Mouse (Mus musculus) B cell, adult 2 months (primary cell): ENCODE results near the gene Arcn1.
"Not testable (repeated sequence)": the region's sequence is repeated elsewhere in the genome, so short reads cannot be mapped to it uniquely, and the experiment has no call there.

Experiments
- DNase-seq, 2 experiments: peaks; one replicate each; pipeline ENCODE4 v3.0.0; 2022

Arcn1 gene

DNA sequence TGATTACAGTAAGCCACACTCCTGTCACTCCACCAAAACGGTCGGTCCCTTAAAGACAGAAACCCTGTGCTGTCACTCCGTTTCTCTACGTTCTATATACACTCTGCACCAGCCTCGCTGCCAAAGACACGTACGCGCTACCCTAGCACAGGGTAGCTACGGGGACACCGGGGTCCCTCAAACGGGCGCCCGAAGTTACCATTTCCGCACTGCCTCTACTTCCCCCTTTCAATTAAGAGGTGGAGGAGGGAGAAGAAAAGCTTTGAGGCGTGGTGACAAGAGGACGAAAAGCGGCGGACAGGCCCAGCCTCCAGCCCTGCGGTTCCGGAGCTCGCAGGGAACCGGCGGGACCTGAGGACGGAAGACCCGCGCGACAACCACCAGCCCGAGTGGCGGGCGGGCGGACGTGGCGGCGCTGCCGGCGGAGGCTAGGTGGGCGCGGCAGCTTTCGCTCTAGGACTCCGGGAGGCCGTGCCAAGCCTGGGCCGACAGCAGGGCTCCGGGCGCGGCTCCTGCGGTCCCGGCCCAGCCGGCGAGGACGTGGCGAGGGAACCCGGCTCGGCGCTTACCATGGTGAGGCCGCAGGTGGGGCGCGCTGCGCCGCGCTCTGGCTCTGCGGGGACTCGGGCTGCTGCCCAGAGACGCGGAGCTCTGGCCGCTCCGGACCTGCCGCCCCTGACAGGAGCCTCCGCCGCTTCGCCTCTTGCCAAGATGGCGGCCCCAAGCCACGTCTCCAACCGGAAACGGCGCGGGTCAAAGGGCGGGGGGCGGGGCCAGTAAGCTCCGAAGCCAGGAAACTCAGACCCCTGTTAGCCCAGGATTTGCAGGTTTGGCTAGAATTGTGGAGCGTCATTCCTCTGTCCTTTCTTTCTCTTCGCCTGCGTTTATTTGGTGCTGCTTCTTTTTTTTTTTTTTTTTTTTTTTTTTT lies at the start of gene Arcn1, which contains the start of gene Ift46:
TSS of gene Arcn1 (minus strand) at position 745 of the 928 bp plus-strand sequence.
TSS of gene Ift46 (plus strand) at position 808 of the 928 bp plus-strand sequence.
- peak; percentile 82 to 83 for DNase-seq

DNA sequence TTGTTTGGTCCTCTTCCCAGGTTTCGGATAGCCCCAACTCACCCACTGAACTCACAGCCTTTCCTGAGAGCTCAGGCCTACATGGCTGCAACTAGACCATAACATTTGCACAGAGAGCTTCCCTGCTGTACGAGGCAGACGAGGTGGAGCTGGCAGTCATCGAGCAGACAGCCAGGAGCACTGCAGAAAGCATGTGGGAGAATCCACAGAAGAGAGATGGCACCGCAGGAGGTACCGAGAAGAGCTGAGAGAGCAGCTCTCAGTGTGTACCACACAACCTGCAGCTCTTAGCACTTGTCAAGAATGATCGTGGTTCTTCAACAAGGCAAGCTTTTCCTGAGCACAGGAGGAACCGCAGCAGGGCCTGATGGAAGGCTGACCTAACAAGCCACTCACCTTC lies 46.5 kb upstream of the Arcn1 start:
- DNase-seq, result no peak

DNA sequence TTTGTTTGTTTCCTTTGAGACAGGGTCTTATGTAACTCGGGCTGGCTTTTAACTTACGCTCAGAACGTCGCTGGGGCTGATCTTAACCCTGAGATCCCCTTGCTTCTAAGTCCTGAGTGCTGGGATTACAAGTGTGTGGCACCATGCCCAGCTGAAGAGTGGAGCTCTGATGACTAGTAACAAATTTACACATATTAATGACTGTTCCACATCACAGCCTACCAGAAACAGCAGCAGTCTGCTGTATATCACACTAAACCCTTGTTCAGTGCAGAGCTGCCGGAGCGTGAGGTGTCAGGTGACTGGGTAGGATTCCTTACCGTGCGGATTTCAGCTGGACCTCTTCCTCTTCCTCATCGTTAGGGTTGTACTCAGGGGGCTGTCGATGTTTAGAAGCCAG lies 42.7 kb upstream of the Arcn1 start:
- no peak for DNase-seq

DNA sequence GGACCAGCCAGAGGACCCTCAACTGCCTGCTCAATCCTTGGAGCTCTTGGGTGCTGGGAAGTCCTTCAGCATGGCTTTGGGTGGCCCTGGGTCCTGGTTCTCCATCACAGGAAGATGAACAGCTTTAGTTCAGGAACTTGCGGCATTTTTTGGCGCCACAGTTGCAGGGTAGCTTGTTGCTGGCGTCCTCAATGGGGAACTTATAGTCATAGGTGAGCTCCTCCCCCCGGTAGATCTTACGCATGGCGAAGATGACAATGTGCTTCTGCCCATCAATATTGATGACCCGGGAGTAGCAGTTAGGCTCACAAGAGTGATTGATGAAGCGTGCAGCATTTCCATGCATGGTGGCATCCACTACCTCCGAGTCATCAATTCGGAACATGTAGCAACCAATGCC lies 40.1 kb upstream of the Arcn1 start:
- DNase-seq, result no peak

DNA sequence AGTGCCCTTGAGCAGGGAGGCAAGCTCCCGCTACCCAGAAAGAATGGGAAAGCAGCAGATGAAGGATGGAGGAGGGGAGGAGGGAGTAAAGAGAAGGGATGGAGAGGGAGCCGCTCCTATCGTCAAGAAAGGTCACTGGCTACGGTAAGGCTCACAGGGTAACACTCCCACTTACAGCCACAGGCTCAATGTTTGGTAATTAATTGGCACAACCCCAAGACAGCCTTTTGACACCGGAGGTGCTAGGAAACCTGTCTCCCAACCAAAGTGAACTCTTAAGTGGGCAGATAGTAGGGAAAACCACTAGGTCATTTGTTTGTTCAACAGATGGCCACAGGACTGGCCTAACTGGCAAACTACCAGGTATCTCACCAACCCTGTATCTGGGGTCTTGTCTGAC lies 39.5 kb upstream of the Arcn1 start:
- no peak for DNase-seq

DNA sequence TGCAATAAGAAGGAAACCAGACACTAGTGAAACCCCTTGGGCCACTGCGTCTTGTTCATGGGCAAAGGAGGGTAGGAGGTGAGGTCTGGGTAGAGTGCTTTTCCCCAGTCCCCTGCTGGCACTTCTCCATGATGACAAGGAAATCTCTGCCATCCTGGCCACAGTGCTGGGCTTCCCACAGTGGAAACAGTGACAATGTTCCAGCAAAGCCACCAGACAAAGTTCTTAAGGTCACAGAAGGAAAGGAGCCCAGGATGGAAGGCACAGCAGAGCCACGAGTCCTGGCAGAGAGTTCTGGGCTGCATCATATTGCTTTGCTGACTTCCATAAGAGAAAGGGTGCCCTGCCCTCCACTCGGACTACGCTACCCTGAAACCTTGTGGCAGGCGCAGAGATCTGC lies 37.9 kb upstream of the Arcn1 start:
- no peak for DNase-seq

DNA sequence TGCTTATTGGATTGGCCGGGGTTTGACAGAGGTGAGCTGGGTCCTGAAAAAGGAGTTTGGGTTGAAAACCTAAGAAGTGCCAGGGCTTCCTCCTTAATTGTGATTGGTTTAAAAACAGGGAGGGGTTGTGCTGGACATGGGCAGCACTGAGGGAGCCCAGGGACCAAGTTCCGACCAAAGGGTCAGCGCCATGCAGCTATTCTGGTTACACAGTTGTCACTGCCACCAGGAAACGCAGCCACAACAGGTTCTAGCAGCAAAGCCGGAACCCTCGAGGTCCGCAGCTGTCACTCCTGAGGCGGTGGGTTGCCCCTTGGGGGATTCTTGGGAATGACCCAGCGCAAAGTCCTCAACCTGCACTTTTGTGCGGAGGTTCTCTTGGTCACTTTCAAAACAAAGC lies 37.0 kb upstream of the Arcn1 start:
- DNase-seq, result no peak

DNA sequence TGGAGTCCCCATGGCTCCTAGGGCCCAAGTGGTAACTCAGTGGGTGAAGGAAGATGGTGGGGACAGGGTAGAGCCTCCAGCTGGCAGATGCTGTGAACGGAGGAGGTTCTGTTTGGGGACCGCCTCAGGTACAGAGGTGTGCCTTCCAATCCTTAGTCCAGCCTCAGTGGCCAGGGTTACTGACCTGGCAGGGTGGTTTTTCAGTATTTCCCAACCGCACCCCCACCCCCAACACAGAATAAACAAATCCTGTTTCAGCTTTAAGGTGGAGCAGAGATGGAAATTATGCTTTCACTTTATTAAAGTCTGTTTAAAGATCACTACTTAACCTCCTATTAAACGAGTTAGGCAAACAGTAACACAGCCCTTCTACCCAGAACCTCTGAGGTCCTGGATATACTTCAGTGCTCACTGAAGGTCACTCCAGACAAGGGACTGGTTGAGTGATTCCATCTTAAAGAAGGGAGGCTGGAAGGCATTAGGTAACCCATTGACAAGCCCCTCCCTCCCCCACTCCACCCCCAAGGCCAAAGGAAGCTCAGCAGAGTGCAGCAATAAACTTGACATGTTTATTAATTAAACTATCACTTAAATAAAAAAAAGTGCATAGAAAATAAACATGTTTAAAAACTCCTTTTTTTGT lies 35.3 kb upstream of the Arcn1 start, which contains the start of gene Ttc36:
TSS of gene Ttc36 (minus strand) at position 265 of the 643 bp plus-strand sequence.
- DNase-seq, result no peak

DNA sequence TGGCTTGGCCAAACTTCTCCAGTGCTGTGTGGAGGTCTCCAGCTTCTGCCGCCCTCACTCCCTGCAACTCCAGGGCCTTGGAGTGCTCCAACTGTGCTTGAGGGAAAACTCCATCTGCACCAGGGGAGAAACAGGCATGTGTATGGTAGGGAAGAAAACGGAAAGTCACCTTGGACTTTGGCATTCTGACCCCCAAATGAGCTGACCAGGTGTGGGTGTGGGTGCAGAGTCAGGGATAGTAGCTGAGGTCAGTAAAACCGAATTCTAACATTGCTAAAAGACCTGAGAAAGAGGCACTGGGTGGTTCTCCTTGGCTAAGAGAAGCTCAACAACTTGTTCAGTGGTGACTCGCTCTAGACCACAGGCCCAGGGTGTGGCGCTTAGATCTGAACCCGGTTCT lies 34.0 kb upstream of the Arcn1 start:
- DNase-seq, result no peak

DNA sequence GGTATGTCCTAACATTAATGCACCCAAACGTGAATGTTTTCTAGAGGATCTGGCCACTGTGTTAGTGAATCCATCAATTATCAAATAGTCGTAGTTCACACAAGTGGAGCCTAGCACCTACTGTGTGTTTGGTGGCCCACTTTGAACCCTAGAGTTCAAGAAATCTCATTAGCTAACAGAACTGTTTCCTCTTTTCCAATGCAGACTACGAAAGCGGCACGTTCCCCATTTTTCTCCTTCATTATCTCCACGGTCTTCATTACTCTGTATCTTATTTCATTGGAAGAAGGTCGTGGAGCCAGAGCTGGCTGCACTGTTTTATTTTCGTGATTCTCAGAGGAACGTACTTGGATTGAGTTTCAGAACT lies 32.3 kb upstream of the Arcn1 start:
- no peak for DNase-seq

DNA sequence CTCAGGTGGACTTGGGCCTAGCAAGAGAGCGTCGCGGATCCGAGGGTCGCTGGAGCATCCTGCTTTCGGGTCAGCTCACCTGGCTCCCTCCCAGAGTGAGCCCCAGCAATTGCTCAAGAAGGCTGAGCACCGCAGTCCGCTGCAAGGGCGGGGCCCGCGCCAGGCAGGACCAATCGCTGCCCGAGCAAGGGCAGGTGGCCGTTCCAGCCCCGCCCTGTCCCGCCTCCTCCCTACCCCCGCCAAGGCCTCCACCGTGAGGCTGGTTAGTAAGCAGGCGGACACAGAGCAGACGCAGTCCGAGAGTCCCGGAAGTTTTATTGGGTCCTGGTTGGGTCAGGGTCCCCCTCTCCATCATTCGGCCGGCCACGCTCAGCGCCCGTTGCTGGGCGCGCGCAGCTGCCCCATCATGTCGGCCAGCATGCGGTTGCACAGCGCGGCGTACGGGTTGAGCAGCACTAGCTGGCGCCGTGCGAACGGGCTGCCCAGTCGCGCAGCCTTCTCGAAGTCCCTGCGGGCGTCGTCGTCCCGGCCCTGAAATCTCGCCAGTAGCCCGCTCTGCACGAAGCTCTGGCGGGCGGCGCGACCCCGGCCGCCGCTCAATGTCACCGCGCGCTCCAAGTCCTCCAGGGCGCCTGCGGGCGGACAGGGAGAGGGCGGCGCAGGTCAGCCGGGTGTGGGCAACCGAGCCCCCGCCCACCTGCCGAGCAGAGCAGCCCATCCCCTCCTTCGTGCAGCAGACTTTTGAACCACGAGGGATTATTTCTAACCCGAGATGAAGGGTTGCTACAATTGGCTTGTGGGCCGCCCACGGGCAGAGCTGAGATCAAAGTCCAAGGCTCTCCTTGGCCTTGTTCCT lies 31.7 kb upstream of the Arcn1 start, which contains the start of gene Tmem25:
TSS of gene Tmem25 (minus strand) at position 206 of the 856 bp plus-strand sequence.
- peak; percentile 74 to 76 for DNase-seq

DNA sequence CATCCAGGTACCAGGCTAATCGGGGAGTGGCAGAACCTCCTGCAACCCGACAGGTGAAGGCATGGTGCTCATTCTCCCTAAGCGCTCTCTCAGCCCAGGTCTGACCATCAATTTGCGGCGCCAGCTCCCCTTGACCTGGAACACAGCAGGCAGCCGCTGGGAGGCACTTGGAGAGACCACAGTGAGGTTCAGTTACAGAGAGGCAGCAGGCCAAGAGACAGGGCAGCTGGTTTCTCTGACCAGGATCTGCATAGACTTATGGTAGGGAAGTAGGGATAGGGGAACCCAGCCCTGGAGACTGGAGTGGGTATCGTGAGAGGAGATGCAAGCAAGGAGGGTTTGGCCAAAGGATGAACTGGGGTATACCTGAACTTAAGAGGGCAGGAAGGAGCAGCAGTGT lies 30.7 kb upstream of the Arcn1 start:
- DNase-seq, result no peak

DNA sequence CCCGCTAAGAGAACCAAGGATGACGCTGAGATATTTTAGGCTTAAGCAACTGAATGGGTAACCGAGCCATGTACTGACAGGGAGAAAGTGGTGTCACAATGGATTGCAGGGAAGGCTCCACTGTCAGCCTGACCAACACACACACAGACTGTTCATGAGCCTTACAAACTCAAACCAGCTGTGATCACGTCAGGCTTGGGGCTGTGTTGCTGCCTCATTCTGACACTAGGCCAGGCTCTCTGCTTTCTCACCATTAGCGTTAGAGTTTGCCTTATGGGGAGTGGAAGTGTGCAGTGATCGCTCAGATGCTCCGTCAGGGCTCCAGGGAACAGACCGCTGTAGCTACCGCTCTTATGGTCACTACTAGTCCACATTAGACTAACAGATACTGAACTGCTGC lies 25.2 kb upstream of the Arcn1 start:
- DNase-seq, result no peak

DNA sequence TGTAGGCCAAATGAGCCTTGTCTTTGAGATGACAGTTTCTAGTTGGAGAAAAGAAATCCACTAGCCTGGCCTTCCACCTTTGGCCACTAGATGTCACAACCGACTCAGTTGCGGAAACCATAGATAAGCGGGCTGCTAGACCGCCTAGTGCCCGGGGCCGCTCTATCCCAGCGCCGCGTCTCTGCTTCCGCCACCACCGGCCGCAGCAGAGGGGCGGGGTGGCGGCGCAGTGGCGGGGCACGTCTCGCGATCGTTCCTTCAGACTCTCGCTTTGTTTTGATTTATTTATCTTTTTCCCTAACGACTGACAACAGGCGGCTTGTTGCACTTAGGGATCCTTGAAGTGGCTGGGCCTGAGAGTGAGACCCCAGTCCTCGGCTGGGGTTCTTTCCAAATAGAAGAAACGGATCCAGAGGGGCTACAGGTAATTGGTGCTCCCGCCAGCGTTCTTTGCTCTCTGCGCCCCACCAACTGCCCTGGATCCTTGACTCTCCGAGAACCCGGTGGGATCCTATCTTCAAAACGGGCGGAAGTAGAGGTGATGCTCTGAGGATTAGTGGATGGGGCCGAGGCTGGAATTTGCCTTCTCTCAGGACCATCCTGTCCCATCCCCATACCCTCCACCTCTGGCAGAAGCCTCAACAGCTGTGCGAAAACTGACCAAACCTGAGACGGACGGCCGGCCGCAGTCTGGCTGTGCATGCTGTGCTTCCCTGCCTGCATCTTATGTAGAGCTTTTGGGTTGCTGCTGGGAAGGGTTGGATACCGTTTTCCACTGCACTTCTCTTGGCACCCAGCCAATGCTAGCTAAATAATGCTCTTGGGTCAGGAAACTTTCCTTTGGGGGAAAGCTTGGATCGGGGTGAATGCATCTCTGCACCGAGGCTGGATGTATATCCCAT lies 5.4 kb upstream of the Arcn1 start:
- peak; percentile 93 to 94 for DNase-seq

DNA sequence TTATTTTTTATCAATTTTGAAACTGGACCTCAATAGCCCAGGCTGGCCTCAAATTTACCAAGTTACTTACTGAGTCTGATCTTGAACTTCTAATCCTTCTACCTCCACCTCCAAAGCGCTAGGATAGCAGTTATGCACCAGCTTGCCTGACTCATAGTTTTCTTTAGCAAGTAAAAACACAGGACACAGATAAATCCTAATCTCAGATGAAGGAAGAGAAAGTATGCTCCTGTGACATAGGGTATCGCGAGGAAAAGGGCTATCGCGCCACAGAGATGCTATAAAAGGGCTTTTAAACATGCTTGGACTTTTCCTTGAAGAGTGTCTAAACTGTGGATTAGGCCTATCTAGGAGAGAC lies 4.7 kb upstream of the Arcn1 start:
- no peak for DNase-seq

DNA sequence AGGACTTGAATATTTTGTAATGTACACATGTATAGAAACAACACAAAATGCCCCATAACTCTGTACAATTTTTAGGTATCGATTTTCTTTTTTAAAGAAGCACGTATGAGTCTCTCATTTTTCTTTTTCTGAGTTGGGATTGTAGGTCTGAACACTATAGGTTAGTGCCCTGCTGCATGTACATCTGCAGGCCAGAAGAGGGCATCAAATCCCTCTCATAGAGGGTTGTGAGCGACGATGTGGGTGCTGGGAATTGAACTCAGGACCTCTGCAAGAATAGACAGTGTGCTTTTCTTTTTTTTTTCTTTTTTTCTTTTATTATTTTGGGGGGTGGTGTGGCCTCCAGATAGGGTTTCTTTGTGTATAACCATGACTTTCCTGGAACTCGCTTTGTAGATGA lies 3.7 kb upstream of the Arcn1 start:
- DNase-seq, result no peak

DNA sequence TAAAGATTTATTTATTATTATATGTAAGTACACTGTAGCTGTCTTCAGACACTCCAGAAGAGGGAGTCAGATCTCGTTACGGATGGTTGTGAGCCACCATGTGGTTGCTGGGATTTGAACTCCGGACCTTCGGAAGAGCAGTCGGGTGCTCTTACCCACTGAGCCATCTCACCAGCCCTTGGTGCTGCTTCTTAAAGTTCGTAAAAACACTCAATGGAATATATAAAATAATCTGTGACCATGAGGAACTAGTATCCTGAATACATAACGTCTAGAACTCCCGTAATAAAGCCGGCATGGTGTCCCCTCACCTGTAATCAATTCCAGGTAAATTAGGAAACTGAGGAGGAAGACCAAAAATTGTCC lies 367 bp upstream of the Arcn1 start:
- not testable (repeated sequence) for DNase-seq

DNA sequence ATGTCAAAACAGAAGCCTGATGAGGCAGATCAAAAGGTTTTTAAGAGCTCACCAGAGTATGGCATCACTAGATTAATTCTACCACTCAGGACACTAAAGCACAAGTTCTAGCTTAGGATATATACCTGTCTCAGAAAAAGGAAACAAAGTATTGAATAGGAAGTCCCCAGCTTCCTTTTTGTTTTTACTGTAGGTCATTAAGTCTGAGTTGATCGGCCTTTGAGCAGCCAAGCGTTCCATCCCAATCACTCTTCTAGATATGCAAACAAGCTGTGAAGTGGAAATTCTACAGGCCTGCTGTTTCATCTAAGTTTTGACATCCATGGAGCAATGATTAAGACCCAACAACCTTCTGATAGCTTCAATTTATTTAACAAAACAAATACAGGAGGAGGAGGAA lies 6.8 kb downstream of the Arcn1 start:
- no peak for DNase-seq

DNA sequence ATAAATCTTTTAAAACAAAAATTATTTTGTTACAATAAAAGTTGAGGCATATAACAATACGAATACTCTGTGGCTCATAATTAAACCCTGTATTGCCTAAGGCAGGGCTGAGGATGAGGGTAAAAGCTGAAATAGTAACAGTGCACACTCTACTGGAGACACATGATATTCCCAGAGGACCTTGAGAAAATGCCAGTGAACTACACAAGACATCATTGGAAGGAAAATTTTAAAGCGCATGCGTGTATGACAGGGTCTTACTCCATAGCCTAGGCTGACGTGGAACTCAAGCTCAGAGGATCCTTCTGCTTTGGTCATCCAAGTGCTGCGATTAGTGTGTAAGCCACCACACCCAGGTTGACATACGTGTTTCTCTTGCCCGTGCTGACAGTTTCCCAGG lies 19.2 kb downstream of the Arcn1 start:
- DNase-seq, result no peak

DNA sequence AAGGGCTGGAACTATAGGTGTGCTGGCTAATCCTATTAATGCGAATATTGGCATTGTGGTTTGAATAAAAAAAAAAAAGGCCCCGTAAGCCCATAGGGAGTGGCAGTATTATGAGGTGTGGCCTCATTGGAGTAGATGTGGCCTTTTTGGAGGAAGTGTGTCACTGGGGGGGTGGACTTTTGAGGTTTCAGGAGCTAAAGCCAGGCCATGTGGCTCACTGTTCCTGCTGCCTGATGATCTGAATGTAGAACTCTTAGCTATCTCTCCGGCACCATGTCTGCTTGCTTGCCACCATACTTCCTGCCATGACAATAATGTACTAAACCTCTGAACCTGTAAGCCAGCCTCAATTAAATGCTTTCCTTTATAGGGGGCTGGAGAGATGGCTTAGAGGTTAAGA lies 20.3 kb downstream of the Arcn1 start:
- DNase-seq, result no peak

DNA sequence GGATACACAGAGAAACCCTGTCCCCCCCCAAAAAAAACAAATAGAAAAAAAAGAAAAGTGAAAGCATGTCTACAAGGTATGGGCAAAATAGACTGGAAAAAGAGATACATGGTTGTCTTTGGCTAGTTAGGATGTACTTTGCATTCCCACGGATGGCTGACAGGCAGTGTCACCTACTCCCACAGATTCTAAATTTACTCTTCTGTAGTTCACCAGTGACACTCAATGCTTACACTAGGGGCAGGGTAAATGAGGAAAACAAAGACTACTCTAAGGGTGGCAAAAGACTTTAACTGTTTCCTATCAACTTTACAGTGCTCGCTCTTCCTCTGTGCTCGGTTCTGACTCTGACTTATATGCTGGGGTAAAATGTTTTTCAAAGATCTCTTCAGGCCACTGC lies 21.0 kb downstream of the Arcn1 start:
- DNase-seq, result no peak

DNA sequence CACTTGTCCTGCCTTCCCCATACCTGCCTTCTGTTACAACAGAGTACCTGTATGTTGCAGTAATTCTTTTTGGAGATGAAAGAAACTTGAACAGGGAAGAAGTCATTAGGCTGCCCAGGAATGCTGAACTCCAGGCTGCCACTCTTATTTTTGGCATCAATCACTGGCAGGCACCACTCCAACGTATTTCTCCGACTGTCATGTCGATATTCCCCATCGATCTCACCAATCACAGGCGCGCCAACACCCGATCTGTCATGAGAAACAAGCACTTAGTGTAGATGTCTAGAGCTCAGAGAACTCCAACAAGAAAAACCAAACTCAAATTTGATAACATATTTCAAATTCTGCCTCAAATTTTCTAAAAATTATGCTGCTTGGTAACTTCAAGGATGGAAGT lies 22.3 kb downstream of the Arcn1 start:
- DNase-seq, result no peak
